Mouse (Mus musculus): ENCODE measurements at regions not wholly inside any gene's neighbourhood (a gene's known extent, or its start where the extent isn't known, plus 50 kb on each side); places are given as distances from the start of the nearest gene placed in this dataset.

- no peak for DNase-seq
Measured at GRCm38 (mm10) chr3:137728689-137729088, 57.4 kb downstream of the Gm21962 start.

GRCm38 (mm10) chr3:137729421-137729820 is 58.1 kb downstream of the Gm21962 start:
- DNase-seq: no peak

- no peak for DNase-seq
Measured at GRCm38 (mm10) chr3:137737222-137737800, 66.0 kb downstream of the Gm21962 start.

GRCm38 (mm10) chr3:137741528-137741927 is 70.2 kb downstream of the Gm21962 start:
- no peak for DNase-seq

GRCm38 (mm10) chr3:137742119-137742518 is 70.8 kb downstream of the Gm21962 start:
- no peak for DNase-seq

GRCm38 (mm10) chr3:137751732-137752260 is 80.5 kb downstream of the Gm21962 start:
- no peak for DNase-seq

GRCm38 (mm10) chr3:137752447-137753256 is 81.3 kb downstream of the Gm21962 start:
- DNase-seq: peak; percentile 81 to 88

- DNase-seq: no peak
Measured at GRCm38 (mm10) chr3:137753257-137753654, 81.9 kb downstream of the Gm21962 start.

GRCm38 (mm10) chr3:137755391-137755790 is 84.1 kb downstream of the Gm21962 start:
- DNase-seq: no peak

- DNase-seq: no peak
Measured at GRCm38 (mm10) chr3:137762213-137762884, 91.0 kb downstream of the Gm21962 start.

- DNase-seq: peak; percentile 9 to 13
Measured at GRCm38 (mm10) chr3:137763406-137763805, 92.1 kb downstream of the Gm21962 start.

GRCm38 (mm10) chr3:137768627-137769026 is 95.7 kb upstream of the H2afz start:
- DNase-seq: no peak

- DNase-seq: no peak
Measured at GRCm38 (mm10) chr3:137775076-137775849, 89.0 kb upstream of the H2afz start.

GRCm38 (mm10) chr3:137778113-137778512 is 86.2 kb upstream of the H2afz start:
- DNase-seq: peak; percentile 34 to 39

- DNase-seq: no peak
Measured at GRCm38 (mm10) chr3:137780029-137780428, 84.3 kb upstream of the H2afz start.

GRCm38 (mm10) chr3:137782836-137783235 is 81.5 kb upstream of the H2afz start:
- DNase-seq: no peak

- no peak for DNase-seq
Measured at GRCm38 (mm10) chr3:137783937-137784911, 80.1 kb upstream of the H2afz start.

- DNase-seq: no peak
Measured at GRCm38 (mm10) chr3:137785224-137785623, 79.1 kb upstream of the H2afz start.

- DNase-seq: no peak
Measured at GRCm38 (mm10) chr3:137785871-137786270, 78.4 kb upstream of the H2afz start.

- no peak for DNase-seq
Measured at GRCm38 (mm10) chr3:137789671-137790070, 74.6 kb upstream of the H2afz start.

GRCm38 (mm10) chr3:137790340-137790739 is 73.9 kb upstream of the H2afz start:
- DNase-seq: no peak

Measured in cerebellum, adult 18-20 months (tissue).